Mouse (Mus musculus): ENCODE results near the gene BC100530. TPM values are rescaled to one million over a fixed set of nuclear protein-coding genes. Genes with fewer than 3 reads are reported as not detected.
"Not testable (repeated sequence)": the region's sequence is repeated elsewhere in the genome, so short reads cannot be mapped to it uniquely, and the experiment has no call there.

Gene BC100530
- total RNA-seq (2014; fragmentation: Nextera tagmentation) (not detected in 2 replicates), total RNA-seq (2017) (not detected in 2 replicates)

GRCm38 (mm10) chr16:36367648-36368047 lies at the start of gene BC100530:
TSS of gene BC100530 (minus strand) at chr16:36367748.
- ATAC-seq (replicated peaks; ENCODE audit: poor library complexity, severe bottlenecking) = not testable (repeated sequence)

GRCm38 (mm10) chr16:36408357-36408756 lies 40.8 kb upstream of the BC100530 start, which contains the start of gene Stfa2:
TSS of gene Stfa2 (minus strand) at chr16:36408457.
- ATAC-seq (replicated peaks; ENCODE audit: poor library complexity, severe bottlenecking) = no peak

GRCm38 (mm10) chr16:36389060-36389459 lies 21.5 kb upstream of the BC100530 start:
- no peak for ATAC-seq (replicated peaks; ENCODE audit: poor library complexity, severe bottlenecking)

- ATAC-seq (replicated peaks; ENCODE audit: poor library complexity, severe bottlenecking) = no peak
These were observed 30.4 kb downstream of the BC100530 start for GRCm38 (mm10) chr16:36337171-36337570.

- no peak for ATAC-seq (replicated peaks; ENCODE audit: poor library complexity, severe bottlenecking)
These were observed 33.3 kb downstream of the BC100530 start, which contains the start of gene BC117090 for GRCm38 (mm10) chr16:36334232-36334631. TSS of gene BC117090 (minus strand) at chr16:36334332.

- no peak for ATAC-seq (replicated peaks; ENCODE audit: poor library complexity, severe bottlenecking)
These were observed 48.3 kb downstream of the BC100530 start for GRCm38 (mm10) chr16:36319286-36319685.

GRCm38 (mm10) chr16:36316111-36316510 lies 51.4 kb downstream of the BC100530 start:
- not testable (repeated sequence) for ATAC-seq (replicated peaks; ENCODE audit: poor library complexity, severe bottlenecking)

Other genes starting within 250 kb of the BC100530 start
- not detected in 2 replicates for gene Csta1, start 236.5 kb downstream of the BC100530 start, total RNA-seq (2014; fragmentation: Nextera tagmentation)
- not detected in 2 replicates for gene Csta1, start 236.5 kb downstream of the BC100530 start, total RNA-seq (2017)
- not detected in 2 replicates for gene Stfa2l1, start 210.9 kb downstream of the BC100530 start, total RNA-seq (2014; fragmentation: Nextera tagmentation)
- gene Stfa2l1, start 210.9 kb downstream of the BC100530 start, total RNA-seq (2017) = not detected in 2 replicates
- gene Gm5483, start 183.5 kb downstream of the BC100530 start, total RNA-seq (2014; fragmentation: Nextera tagmentation) = not detected in 2 replicates
- gene Gm5483, start 183.5 kb downstream of the BC100530 start, total RNA-seq (2017) = 4.6 TPM in 1 of 2 replicates, not detected in the other
- not detected in 2 replicates for gene Gm5416, start 157.3 kb downstream of the BC100530 start, total RNA-seq (2014; fragmentation: Nextera tagmentation)
- not detected in 2 replicates for gene Gm5416, start 157.3 kb downstream of the BC100530 start, total RNA-seq (2017)
- not detected in 2 replicates for gene 2010005H15Rik, start 146.3 kb downstream of the BC100530 start, total RNA-seq (2014; fragmentation: Nextera tagmentation)
- gene 2010005H15Rik, start 146.3 kb downstream of the BC100530 start, total RNA-seq (2017) = not detected in 2 replicates
- gene Stfa1, start 90.8 kb downstream of the BC100530 start, total RNA-seq (2014; fragmentation: Nextera tagmentation) = not detected in 2 replicates
- gene Stfa1, start 90.8 kb downstream of the BC100530 start, total RNA-seq (2017) = not detected in 2 replicates
- not detected in 2 replicates for gene BC117090, start 33.4 kb downstream of the BC100530 start, total RNA-seq (2014; fragmentation: Nextera tagmentation)
- not detected in 2 replicates for gene BC117090, start 33.4 kb downstream of the BC100530 start, total RNA-seq (2017)
- not detected in 2 replicates for gene Stfa2, start 40.7 kb upstream of the BC100530 start, total RNA-seq (2014; fragmentation: Nextera tagmentation)
- not detected in 2 replicates for gene Stfa2, start 40.7 kb upstream of the BC100530 start, total RNA-seq (2017)
- gene Stfa3, start 87.6 kb upstream of the BC100530 start, total RNA-seq (2014; fragmentation: Nextera tagmentation) = not detected in 2 replicates
- 1.3 and 1.7 TPM in 2 replicates for gene Stfa3, start 87.6 kb upstream of the BC100530 start, total RNA-seq (2017)
- gene Casr, start 194.4 kb upstream of the BC100530 start, total RNA-seq (2014; fragmentation: Nextera tagmentation) = not detected in 2 replicates
- not detected in 2 replicates for gene Casr, start 194.4 kb upstream of the BC100530 start, total RNA-seq (2017)